Mouse (Mus musculus): ENCODE data around the gene Hist1h3a. TPM values are rescaled to one million over a fixed set of nuclear protein-coding genes. Genes with fewer than 3 reads are reported as not detected.
"Not testable (repeated sequence)": the region's sequence is repeated elsewhere in the genome, so short reads cannot be mapped to it uniquely, and the experiment has no call there.

The Hist1h3a gene
- total RNA-seq (2015): 53.9 and 67.3 TPM in 2 replicates
- 527 and 571 TPM in 2 replicates for total RNA-seq (2017)

GRCm38 (mm10) chr13:23761871-23762821 lies at the start of gene Hist1h3a:
Hist1h3a (minus strand) TSS chr13:23762386.
- peak; percentile 52 for ATAC-seq (ENCODE audit: poor library complexity, severe bottlenecking)

GRCm38 (mm10) chr13:23806422-23807052 lies 44.4 kb upstream of the Hist1h3a start, which contains the start of gene Slc17a2:
Slc17a2 (plus strand) TSS chr13:23806993.
- no peak for ATAC-seq (ENCODE audit: poor library complexity, severe bottlenecking)

DNA sequence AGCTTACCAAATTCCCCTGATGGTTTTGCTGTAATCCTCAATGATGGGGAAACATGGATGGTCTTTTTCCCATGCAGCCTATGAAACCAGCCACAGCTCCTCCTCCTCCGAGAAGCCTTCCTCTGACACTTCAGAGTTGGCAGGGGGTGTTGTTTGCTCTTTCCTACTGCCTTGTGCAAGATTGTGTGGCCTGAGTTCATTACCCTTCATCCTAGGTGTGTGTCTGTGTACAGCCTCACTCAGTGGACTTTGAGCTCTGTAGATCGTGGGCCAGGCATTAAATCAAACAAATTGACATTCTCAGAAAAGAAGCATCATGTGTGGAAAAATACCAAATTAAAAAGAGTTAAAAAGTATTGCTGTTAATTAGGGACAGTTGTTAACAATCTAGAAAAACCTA lies 42.3 kb upstream of the Hist1h3a start:
- no peak for ATAC-seq (ENCODE audit: poor library complexity, severe bottlenecking)

DNA sequence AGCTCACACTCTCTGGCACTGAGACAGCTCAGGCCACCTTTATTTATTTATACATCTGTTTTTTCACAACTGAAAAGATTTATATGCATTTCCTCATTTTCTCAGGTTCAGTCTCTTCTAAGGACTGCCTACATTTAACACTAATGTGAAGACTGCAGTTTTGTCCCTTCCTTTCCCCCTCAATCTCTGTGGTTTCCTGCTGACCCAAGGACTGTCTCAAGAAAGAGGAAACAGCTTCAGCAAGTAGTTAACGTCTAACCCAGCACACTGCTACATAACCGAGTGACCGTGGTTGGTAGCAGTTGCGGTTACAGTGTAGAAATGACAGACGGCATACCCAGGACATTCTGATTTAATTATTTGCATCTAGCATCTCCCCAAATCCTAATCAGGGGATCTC lies 37.2 kb upstream of the Hist1h3a start:
- peak; percentile 98 for ATAC-seq (ENCODE audit: poor library complexity, severe bottlenecking)

DNA sequence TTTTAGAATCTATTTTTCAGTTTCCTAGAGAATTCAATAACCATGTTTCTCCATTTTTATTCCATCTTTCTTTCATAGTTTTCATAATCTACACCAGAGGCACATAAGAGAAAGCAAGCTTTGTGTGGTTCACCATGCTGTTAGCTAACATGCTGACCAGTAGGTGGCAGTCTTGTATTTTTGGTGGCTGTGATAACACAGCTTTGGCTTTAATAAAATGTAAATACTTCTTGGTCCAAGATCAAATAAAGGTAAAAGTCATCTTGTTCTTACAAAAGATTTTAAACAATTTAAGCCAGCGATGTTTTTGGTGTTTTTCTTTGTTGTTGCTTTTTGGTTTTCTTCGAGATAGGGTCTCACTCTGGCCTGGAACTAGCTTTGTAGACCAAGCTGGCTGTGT lies 30.3 kb upstream of the Hist1h3a start:
- 0 out of 2 replicates have a peak, but pooled peaks have one; percentile 51 for ATAC-seq (ENCODE audit: poor library complexity, severe bottlenecking)

- ATAC-seq (ENCODE audit: poor library complexity, severe bottlenecking): no peak
Observed at GRCm38 (mm10) chr13:23779025-23779424, 16.8 kb upstream of the Hist1h3a start.

- ATAC-seq (ENCODE audit: poor library complexity, severe bottlenecking): peak; percentile 71
Observed at GRCm38 (mm10) chr13:23778339-23778738, 16.2 kb upstream of the Hist1h3a start.

GRCm38 (mm10) chr13:23772561-23773313 lies 10.6 kb upstream of the Hist1h3a start:
- ATAC-seq (ENCODE audit: poor library complexity, severe bottlenecking): 0 out of 2 replicates have a peak, but pooled peaks have one; percentile 38

GRCm38 (mm10) chr13:23769613-23770012 lies 7.4 kb upstream of the Hist1h3a start, which contains the start of gene Trim38:
Trim38 (plus strand) TSS chr13:23769913.
- ATAC-seq (ENCODE audit: poor library complexity, severe bottlenecking): not testable (repeated sequence)

DNA sequence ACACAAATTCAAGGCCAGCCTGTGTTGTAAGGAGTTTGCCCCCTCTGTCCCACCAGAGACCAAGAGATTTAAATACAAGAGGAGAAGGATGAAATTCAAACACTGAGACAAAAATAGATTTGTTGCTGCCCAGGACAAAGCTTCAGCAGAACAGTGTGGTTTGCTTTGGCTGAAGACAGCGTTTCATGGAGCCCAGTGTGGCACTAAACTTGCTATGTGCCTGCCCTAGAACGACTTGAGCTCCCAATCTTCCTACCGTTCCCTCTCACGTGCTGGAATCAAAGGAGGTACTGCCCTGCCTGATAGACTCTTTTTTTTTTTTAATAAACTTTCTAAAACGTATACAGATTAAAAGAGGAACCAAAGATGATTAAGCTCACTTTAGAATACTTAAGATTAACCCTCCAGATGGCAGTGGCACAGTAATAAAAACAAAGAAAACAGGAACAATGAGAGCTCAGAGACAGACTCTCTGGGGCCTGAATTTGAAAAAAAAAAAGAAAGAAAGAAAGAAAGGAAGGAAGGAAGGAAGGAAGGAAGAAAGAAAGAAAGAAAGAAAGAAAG lies 6.7 kb upstream of the Hist1h3a start:
- no peak; the same call in 1 of the 2 replicates for ATAC-seq (ENCODE audit: poor library complexity, severe bottlenecking)

GRCm38 (mm10) chr13:23766772-23767171 lies 4.6 kb upstream of the Hist1h3a start:
- ATAC-seq (ENCODE audit: poor library complexity, severe bottlenecking): no peak

DNA sequence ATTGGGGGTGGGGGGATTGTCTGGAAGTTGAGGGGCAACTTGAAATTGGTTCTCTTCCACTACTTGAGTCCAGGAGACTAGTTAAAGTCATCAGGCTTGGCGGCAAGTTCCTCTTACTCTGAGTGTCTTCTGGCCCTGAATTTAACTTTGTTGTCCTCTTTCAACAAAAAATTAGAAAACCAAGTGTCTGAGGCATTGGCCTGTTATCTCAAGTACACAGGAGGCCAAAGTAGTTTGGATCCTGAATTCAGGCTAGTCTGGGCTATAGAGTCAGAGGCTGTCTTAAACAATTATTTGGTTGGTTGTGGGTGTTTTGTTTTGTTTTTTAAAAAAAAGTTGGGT lies 3.0 kb upstream of the Hist1h3a start:
- ATAC-seq (ENCODE audit: poor library complexity, severe bottlenecking): no peak

- no peak for ATAC-seq (ENCODE audit: poor library complexity, severe bottlenecking)
Observed at GRCm38 (mm10) chr13:23764324-23765171, 2.4 kb upstream of the Hist1h3a start.

GRCm38 (mm10) chr13:23763586-23764323 lies 1.6 kb upstream of the Hist1h3a start, which contains the start of gene Hist1h1a:
Hist1h1a (plus strand) TSS chr13:23763666.
- ATAC-seq (ENCODE audit: poor library complexity, severe bottlenecking): peak; percentile 59

DNA sequence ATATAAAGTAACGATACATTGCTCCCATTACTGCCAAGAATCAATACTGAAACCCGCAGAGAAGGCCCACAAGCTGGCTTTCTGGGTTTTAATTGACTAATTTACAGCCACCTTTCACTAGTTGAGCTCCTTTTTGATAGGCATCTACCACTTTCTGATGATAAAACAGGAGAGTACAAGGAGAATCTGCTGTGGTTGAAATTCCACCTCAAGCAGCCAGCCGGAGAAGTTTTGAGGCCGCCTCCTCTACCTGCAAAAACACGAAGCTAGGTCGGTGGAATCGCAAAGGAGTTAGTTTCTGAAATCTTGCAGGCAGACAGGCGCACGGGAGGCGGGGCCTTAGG lies 1.0 kb upstream of the Hist1h3a start:
- no peak for ATAC-seq (ENCODE audit: poor library complexity, severe bottlenecking)

DNA sequence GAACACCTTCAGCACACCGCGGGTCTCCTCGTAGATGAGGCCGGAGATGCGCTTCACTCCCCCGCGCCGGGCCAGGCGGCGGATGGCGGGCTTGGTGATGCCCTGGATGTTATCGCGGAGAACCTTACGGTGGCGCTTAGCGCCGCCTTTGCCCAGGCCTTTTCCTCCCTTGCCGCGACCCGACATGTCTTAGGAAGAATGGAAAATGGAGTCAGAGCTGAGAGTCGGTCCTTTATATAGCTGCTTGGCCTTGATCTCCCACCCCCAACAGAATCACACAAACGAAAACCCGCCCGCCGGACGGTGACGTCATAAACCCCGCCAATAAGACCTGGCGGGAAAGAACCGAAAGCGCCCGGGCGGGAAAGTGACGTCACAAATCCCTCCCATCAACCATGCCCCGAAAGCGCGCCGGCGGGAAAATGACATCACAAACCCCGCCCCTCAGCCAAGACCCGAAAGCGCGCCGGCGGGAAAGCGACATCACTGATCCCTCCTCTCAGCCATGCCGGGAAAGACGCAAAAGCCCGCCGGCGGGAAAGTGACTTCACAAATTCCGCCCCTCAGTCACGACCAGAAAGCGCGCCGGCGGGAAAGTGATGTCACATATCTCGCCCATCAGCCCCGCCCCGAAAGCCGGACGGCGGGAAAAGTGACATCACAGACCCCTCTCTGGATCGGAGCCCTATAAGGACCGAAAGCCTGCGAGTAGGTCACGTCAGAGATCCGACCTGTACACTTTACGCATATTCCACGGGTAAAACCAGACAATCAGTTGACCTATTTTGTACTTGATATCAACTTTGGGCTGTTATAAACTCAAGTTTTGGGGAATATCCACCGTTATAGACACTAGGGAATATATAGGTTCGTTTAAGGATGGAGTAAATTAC lies 968 bp downstream of the Hist1h3a start, which contains the start of gene Hist1h4a:
Hist1h4a (minus strand) TSS at position 259 of the 893 bp plus-strand sequence.
- peak; percentile 49 for ATAC-seq (ENCODE audit: poor library complexity, severe bottlenecking)

DNA sequence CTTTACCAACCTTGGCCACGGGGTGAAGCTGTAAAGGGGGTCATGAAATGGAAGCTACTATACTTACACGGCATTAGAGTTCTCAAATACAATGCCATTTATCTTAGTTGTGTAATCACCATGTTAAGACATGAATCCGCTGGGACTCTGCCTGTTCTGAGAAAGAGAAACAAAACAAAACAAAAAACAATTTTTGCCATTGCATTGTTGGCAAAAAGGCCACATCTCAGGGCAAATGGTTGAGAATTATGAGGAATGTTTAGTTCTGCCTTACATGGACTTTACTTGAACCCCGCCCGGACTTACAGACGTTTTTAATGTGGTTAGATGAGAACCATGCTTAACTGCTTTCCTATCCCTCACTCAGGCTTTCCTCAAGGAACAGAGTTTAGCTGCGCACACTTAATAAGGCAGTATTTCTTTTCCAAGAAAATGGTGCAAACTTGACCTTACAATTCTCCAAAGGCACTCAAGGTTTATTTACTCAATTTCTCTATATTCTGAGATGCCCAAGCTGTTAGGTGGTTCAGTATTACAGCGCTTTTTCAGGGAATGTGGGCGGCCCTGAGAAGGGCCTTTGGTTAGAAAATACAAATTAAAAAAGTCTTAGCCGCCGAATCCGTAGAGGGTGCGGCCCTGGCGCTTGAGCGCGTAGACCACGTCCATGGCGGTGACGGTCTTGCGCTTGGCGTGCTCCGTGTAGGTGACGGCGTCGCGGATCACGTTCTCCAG lies 1.8 kb downstream of the Hist1h3a start:
- no peak for ATAC-seq (ENCODE audit: poor library complexity, severe bottlenecking)

Data from megakaryocyte, adult 5-6 weeks (primary cell).